12 mouse cellular contexts compared by ENCODE assay signal in genomic region chr17:8799296-8799731, GRCm38 (mm10).
DNase-seq lines count a peak whose midpoint lies in the region; ATAC-seq lines count a peak whose summit lies in the region.
"Had no signal": no experiment of that assay in that cellular context is flagged by ENCODE, and none has a peak within 500 bp of the region (broad histone marks: within the 10 kb centered on the region; RNA-seq: fewer than 3 reads in every experiment).

No protein-coding gene starts in this region.

- no peak overlapping the region for H3K27ac ChIP-seq in heart, embryonic 12.5 days (ENCODE audit: poor library complexity, severe bottlenecking)
- no peak overlapping the region for H3K27ac ChIP-seq in embryonic facial prominence, embryonic 11.5 days (replicated peaks; ENCODE audit: low read depth, low read length)
- H3K27ac ChIP-seq in limb, embryonic 13.5 days: no peak overlapping the region
- H3K27ac ChIP-seq: gastrocnemius, adult 2 months; lung, embryonic 15.5 days had no signal

- 0 out of 2 replicates have a peak overlapping the region, but pooled peaks have one; percentile 58 for H3K4me3 ChIP-seq in heart, embryonic 12.5 days
- peak overlapping the region; percentile 33 for H3K4me3 ChIP-seq in megakaryocyte, embryonic 14.5 days (replicated peaks)
- no peak overlapping the region for H3K4me3 ChIP-seq in embryonic facial prominence, embryonic 11.5 days (ENCODE audit: low read depth, low read length)
- peak overlapping the region; percentile 75; the same call in 1 of the 2 replicates for H3K4me3 ChIP-seq in limb, embryonic 13.5 days
- H3K4me3 ChIP-seq: lung, embryonic 15.5 days; myocyte had no signal

- ATAC-seq in heart, embryonic 12.5 days (ENCODE audit: insufficient number of reproducible peaks, low FRiP score): no peak
- no peak for ATAC-seq in megakaryocyte, adult 5-6 weeks (ENCODE audit: poor library complexity, severe bottlenecking)
- no peak for ATAC-seq in embryonic facial prominence, embryonic 11.5 days (replicated peaks; ENCODE audit: insufficient number of reproducible peaks, low FRiP score, low TSS enrichment, low read depth)
- ATAC-seq in limb, embryonic 13.5 days (ENCODE audit: low FRiP score, low read depth): no peak
- no peak for ATAC-seq in monocyte, adult 5-6 weeks (replicated peaks; ENCODE audit: insufficient number of reproducible peaks, low FRiP score, low TSS enrichment, poor library complexity, severe bottlenecking)

- DNase-seq in heart, postnatal 25 days (ENCODE audit: low spot score): no peak
- peak; percentile 32 for DNase-seq in embryonic facial prominence, embryonic 11.5 days (ENCODE audit: low spot score)
- no peak for DNase-seq in cerebellum, adult 11 months
- DNase-seq: gastrocnemius, adult 2 months; right cerebral cortex, adult 18-20 months had no signal

- no peaks in the 10 kb centered on the region for H3K36me3 ChIP-seq in heart, embryonic 12.5 days
- no peaks in the 10 kb centered on the region for H3K36me3 ChIP-seq in megakaryocyte, embryonic 14.5 days (replicated peaks; ENCODE audit: low read length)
- no peaks in the 10 kb centered on the region for H3K36me3 ChIP-seq in embryonic facial prominence, embryonic 11.5 days (replicated peaks; ENCODE audit: control insufficient read depth, insufficient read depth, low read depth, low read length)
- no peaks in the 10 kb centered on the region for H3K36me3 ChIP-seq in limb, embryonic 13.5 days
- H3K36me3 ChIP-seq: lung, embryonic 15.5 days had no signal

- peaks cover 81% of the 10 kb centered on the region for H3K27me3 ChIP-seq in heart, embryonic 12.5 days (replicated peaks)
- peaks cover 76% of the 10 kb centered on the region for H3K27me3 ChIP-seq in megakaryocyte, embryonic 14.5 days (replicated peaks)
- H3K27me3 ChIP-seq in embryonic facial prominence, embryonic 11.5 days (ENCODE audit: control insufficient read depth, insufficient read depth, low read length): peaks cover 37% of the 10 kb centered on the region
- H3K27me3 ChIP-seq in limb, embryonic 13.5 days: peaks cover 66% of the 10 kb centered on the region

- 3% methylated on average over 10 of the region's 10 CpGs for WGBS in heart, embryonic 12.5 days
- 2% methylated on average over 10 of the region's 10 CpGs for WGBS in embryonic facial prominence, embryonic 11.5 days
- WGBS in limb, embryonic 13.5 days: 3% methylated on average over 10 of the region's 10 CpGs

- H3K4me1 ChIP-seq in heart, embryonic 12.5 days (replicated peaks): peaks cover 21% of the 10 kb centered on the region
- H3K4me1 ChIP-seq in megakaryocyte, embryonic 14.5 days: peaks cover 58% of the 10 kb centered on the region
- H3K4me1 ChIP-seq in embryonic facial prominence, embryonic 11.5 days (ENCODE audit: control insufficient read depth, insufficient read depth, low read length): no peaks in the 10 kb centered on the region; the same call in 1 of the 2 replicates
- peaks cover 32% of the 10 kb centered on the region for H3K4me1 ChIP-seq in limb, embryonic 13.5 days

- intact Hi-C loops in heart, postnatal 25 days (cut with DNase I): no loop called here

- H3K4me2 ChIP-seq in heart, embryonic 12.5 days: peak overlapping the region; percentile 92
- no peak overlapping the region for H3K4me2 ChIP-seq in embryonic facial prominence, embryonic 11.5 days (ENCODE audit: low read depth, low read length)
- 0 out of 2 replicates have a peak overlapping the region, but pooled peaks have one; percentile 3 for H3K4me2 ChIP-seq in limb, embryonic 13.5 days (replicated peaks)

- H3K9me3 ChIP-seq in heart, embryonic 12.5 days (replicated peaks): no peaks in the 10 kb centered on the region
- no peaks in the 10 kb centered on the region for H3K9me3 ChIP-seq in megakaryocyte, embryonic 14.5 days
- no peaks in the 10 kb centered on the region for H3K9me3 ChIP-seq in embryonic facial prominence, embryonic 11.5 days (replicated peaks; ENCODE audit: control insufficient read depth, low read length)
- no peaks in the 10 kb centered on the region for H3K9me3 ChIP-seq in limb, embryonic 13.5 days
- H3K9me3 ChIP-seq: lung, embryonic 15.5 days had no signal

- H3K9ac ChIP-seq in heart, embryonic 12.5 days: no peak overlapping the region
- no peak overlapping the region for H3K9ac ChIP-seq in embryonic facial prominence, embryonic 11.5 days (replicated peaks; ENCODE audit: low read length)
- no peak overlapping the region for H3K9ac ChIP-seq in limb, embryonic 13.5 days
- H3K9ac ChIP-seq: lung, embryonic 15.5 days had no signal
